Mouse (Mus musculus) c-Kit-negative CD71-positive TER-119-positive erythroid progenitor cells, embryonic 14.5 days (primary cell): ENCODE results near the gene Tdrd9.
"Not testable (repeated sequence)": the region's sequence is repeated elsewhere in the genome, so short reads cannot be mapped to it uniquely, and the experiment has no call there.

ENCODE experiments used
- DNase-seq: peaks from one replicate; pipeline ENCODE4 v3.0.0-alpha.2; 2013; ENCODE audit warnings: low read depth, low spot score

Gene Tdrd9

DNA sequence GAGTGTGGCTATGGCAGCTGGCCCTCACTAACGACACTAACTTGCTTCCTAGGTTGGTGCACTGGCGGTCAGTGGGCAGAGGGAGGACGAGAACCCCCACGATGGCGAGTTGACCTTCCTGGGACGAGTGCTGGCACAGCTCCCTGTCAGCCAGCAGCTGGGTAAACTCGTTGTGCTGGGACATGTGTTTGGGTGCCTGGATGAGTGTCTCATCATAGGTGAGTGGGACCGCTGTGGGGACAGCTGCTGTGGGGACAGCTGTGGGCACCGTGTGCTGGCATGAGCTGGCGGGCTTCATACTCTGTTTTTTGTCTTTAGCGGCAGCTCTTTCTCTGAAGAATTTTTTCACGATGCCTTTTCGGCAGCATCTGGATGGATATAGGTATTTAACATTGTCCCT, 54.1 kb downstream of the Tdrd9 start:
- DNase-seq: no peak

DNA sequence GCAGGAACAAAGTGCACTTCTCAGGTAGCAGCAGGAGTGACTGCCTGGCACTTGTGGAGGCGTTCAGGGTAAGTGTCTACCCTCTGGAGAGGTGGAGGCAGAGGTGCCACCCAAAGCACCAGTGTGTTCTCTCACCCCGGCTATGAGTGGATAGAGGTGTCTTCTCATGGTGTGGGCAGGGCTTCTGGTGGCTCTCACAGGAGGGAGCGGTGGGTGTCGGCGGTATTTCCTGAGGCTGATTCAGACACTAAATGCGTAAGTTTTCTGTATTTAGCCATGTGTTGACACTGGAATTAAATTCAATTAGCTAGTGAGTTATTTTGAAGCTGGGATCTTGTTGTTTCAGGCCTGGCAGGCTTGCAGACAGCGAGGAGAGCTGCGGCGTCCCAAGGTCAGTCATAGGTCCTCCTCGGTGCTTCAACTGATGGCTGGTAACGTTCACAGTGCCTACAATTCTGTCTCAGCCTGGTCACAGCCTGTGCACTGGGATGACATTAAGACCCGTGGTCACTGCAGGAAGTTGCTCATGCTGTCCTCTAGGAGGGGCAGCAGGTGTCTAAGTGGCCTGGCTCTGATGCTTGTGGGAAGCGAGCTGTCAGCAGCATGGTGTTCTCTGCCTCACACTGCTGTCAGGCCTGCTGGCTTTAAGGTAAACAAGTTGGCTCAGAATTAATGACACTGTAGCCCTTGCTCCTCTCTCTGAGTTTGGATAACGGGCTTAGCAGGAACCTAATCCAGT, 54.7 kb downstream of the Tdrd9 start:
- DNase-seq: no peak

- no peak for DNase-seq
Observed at GRCm38 (mm10) chr12:112027408-112027807, 56.0 kb downstream of the Tdrd9 start.

DNA sequence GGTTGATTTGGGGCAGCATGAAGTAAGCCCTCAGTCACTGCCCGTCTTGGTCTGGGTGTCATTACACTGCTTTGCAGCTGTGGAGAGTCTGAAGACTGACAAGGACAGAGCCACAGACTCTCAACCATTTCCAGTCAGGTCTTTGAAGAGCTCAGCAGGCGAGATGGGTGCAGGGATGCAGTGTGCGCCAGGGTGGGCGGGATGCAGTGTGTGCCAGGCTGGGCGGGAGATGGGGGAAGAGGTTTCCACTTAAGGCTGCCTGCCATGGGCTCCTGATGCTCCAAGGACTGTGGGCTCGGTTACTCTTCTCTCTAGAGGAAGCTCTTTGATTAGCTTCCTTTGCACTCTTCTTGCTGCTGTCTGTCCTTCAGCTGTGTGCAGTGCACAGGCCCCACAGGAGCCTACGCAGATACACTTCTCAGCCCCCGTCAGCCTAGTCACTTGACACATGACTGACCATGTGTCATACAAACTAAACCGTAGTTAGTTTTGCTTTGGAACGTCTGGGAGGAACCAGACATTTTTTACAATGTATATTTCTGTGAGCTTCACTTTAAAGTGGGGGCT, 62.1 kb downstream of the Tdrd9 start:
- no peak for DNase-seq

DNA sequence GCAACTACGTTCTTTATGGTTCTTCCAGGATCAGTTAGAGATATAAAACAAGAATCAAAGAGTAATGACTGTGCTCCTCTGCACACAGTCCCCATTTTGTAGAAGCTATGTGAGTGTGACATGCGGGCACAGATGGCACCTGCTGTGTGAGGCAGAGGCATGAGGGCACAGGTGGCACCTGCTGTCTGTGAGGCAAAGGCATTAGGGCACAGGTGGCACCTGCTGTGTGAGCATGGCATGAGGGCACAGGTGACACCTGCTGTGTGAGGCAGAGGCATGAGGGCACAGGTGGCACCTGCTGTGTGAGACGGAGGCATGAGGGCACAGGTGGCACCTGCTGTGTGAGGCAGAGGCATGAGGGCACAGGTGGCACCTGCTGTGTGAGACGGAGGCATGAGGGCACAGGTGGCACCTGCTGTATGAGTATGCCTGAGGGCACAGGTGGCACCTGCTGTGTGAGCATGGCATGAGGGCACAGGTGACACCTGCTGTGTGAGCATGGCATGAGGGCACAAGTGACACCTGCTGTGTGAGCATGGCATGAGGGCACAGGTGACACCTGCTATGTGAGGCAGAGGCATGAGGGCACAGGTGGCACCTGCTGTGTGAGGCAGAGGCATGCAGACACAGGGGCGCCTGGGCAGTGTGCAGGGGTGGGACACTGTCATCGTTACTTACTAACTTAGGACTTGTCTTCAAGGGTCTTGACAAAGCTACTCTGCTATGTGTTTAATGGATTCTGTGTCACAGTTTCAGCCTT, 64.2 kb downstream of the Tdrd9 start:
- not testable (repeated sequence) for DNase-seq

GRCm38 (mm10) chr12:112038441-112038840, 67.1 kb downstream of the Tdrd9 start:
- no peak for DNase-seq

DNA sequence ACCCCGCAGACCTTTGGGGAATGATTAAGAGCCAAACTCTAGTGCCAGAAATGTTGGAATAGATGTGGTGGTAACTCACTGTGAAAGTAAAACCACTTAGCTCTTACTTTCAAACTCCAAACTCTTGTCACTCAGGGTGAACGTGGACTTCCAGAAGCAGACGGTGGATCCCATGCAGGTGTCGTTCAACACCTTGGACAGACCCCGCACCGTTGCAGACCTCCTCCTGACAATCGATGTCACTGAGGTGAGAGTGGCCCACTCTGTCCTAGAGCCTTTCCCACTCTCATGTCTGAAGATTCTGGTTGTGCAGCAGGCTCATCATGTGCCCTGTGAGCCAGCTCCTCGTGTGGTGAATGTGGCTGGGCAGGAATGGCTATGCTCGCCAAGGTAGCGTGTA, 67.8 kb downstream of the Tdrd9 start:
- DNase-seq: no peak

DNA sequence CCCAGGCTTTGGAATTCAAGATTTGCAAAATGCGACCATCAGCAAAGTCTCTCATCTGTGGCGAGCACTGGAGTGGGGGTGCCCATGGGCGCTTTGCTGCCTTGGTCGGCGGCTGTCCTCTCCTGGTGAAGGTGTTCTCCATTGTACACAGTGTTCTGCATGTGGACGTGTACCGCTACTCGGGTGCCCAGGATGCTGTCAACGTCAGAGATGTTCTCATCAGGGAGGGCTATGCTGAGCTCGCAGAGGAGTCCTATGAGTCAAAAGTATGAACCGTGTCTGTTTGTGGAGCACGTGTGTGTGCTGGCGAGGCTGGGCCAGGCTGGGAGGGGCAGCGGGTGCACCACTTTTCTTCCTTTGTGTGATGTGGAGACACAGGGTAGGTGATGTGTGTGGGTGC, 71.3 kb downstream of the Tdrd9 start:
- no peak for DNase-seq

GRCm38 (mm10) chr12:112077651-112078050, 106.3 kb downstream of the Tdrd9 start:
- DNase-seq: no peak

GRCm38 (mm10) chr12:112079911-112080310, 108.6 kb downstream of the Tdrd9 start:
- no peak for DNase-seq

- no peak for DNase-seq
Observed at GRCm38 (mm10) chr12:112080911-112081310, 109.6 kb downstream of the Tdrd9 start.

- no peak for DNase-seq
Observed at GRCm38 (mm10) chr12:112082241-112082640, 110.9 kb downstream of the Tdrd9 start.

DNA sequence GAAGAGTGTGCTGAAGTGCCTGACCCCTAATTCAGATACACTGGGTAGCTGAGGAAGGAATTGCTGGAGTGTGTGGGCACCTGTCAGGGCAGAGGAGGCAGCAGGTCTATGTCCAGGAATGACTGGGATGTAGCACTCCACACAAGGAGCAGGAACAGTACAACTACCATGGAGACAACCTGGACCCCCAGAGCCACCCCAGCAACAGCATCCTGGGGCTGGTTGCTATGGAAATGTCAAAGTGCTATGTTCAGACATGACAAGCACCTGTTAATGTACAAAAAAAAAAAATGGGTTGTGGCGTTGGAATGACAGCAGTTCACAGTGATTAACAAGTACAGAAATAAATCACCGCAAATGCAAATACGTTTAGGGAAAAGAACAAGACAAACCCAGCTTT, 114.9 kb downstream of the Tdrd9 start:
- DNase-seq: no peak

GRCm38 (mm10) chr12:112086726-112087125, 115.4 kb downstream of the Tdrd9 start:
- no peak for DNase-seq

DNA sequence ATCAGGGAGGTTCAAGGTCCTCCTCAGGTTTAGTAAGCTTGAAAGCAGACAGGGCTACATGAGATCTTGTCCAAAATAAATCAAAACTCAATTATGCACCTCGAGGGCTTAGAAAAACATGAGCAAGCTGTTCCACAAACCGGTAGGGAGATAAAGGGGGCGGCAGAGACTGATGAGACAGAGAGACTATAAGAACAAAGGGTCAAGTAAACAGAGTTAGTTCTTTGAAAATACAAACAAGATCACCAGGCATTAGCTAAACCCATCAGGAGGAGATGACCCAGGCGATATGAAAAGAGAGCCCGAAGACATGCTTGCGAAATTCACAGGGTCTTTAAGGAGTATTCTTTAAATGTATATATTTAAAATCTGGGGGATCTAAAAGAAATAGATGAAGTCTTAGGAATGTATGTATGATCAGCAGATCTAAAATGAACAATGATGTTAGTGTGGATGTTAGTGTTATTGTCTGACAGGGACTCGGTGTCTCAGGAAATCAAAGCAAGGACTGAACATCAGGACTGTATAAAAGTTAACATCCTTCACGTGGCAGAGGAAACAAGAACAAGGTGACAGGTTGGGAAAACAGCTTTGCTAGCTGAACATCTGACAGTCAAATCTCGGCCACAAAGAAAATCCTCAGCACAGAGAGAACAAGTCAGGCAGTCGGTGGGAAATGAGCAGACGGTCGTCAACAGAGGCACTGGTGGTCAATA, 117.4 kb downstream of the Tdrd9 start:
- DNase-seq: no peak

DNA sequence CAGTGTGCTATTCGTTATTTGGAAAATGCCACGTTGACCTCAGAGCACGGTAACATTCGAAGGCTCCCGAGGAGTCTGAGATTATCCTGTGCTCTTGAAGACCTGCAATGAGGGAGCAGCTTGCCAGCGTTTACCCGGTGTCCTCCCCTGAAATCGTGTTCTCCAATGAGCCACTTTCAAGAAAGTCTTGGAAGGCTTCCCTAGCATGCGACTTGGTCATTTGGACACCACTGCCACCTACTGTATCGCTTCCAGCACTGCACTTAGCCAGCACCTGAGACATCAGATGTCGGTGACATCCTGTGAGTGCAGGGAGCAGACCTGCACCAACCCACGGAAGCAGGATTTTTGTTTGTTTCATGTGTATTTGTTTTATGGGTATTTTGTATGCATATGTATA, 119.7 kb downstream of the Tdrd9 start:
- DNase-seq: no peak

GRCm38 (mm10) chr12:112094261-112094880, 123.0 kb downstream of the Tdrd9 start:
- no peak for DNase-seq

- no peak for DNase-seq
Observed at GRCm38 (mm10) chr12:112096051-112096732, 124.8 kb downstream of the Tdrd9 start.

DNA sequence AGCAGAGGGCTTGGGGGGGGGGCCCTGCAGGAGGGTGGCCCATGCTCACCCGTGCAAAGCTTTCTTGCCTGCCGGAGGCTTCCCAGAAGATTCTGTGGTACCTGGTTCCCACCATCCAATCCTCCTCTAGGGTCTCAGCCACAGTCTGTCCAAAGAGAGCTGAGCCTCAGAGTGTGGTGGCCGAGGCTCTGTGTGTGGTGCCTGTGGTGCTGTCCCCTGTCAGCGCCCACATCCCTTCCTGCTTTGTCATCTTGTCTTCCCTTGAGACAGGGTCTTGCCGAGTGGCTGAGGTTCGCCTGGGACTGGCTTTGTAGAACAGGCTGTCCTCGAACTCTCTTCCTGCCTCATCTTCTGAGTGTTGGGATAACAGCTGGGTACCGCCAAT, 125.4 kb downstream of the Tdrd9 start:
- DNase-seq: no peak

DNA sequence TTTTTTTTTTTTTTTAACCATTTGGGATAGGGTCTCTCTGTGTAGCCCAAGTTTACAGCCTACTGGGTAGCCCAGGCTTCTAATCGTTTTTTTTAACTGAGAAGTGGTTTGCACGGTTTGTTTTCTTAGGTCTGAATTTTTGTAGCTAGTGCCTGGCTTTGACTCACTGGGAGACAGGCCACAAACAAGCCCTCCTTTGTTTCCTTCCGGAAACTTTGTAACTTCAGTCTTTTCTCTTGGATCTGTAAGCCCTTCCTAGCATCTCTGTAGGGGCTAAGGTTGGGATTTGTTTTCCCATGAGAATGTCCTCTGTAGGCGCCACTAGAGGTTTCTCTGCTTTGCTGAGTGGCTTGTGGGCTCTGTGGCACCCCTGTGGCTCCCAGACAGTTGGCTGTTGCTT, 128.7 kb downstream of the Tdrd9 start:
- DNase-seq: no peak

DNA sequence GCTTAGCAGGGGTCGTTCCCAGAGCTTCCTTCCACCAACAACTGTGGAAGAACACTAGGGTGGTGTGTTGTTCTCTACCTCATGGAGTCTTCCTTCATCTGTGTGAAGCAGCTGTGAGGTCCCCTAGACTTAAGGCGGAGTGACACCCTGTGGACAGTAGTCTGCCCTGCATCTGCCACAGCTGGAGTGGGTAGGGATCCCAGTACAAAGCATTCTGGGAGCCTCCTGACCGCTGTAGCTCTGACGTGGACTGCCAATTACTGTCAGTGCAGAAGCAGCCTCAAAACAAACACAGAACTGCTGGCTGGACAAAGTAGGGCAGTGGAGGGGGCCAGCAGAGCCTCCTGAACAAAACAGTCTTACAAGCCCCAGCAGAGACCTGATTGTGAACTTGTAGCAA, 129.7 kb downstream of the Tdrd9 start:
- no peak for DNase-seq
